Mouse (Mus musculus) lung, postnatal 36 days (tissue): ENCODE measurements around the gene Med31.

Source experiments
- DNase-seq: peaks from one replicate; pipeline ENCODE4 v3.0.0; 2022; ENCODE audit warnings: mixed read lengths

Gene Med31

DNA sequence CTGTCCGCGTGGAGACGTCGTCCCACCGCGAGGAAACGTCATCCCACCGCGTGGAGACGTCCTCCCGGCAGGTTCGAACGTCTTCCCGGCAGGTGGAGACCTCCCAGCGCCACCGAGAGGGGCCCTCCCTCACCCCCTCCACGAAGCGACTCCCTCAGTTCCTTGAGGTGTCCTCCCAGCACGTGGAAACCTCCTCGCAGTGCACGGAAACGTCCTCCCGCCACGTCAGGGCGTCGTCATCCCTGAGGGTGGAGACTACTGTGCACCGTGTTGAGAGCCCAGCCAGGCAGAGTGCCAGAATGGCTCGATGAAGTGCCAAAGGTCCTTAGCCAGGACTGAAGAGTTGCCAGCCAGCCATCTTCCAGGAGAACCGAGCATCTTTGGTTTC lies at the start of gene Med31:
Gene Med31 (minus strand): TSS at position 183 of the 388 bp plus-strand sequence.
- DNase-seq, result peak; percentile 89

DNA sequence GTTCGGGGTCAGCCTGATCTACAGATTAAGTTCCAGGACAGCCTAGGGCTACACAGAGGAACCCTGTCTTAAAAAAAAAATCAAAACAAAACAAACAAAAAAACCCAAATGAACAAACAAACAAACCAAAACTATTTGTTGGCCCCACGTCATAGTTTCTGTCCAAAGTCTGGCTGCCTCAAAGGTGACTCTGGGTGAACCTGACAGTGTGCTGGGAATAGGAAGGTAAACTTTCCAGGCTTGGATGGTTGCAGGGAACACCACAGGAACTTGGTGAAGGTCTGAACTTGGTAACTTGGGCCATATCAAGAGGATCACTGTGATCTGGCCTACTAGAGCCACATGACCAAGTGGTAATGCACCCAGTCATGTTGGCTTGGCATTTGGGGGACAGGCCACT lies 41.0 kb upstream of the Med31 start:
- DNase-seq, result no peak

DNA sequence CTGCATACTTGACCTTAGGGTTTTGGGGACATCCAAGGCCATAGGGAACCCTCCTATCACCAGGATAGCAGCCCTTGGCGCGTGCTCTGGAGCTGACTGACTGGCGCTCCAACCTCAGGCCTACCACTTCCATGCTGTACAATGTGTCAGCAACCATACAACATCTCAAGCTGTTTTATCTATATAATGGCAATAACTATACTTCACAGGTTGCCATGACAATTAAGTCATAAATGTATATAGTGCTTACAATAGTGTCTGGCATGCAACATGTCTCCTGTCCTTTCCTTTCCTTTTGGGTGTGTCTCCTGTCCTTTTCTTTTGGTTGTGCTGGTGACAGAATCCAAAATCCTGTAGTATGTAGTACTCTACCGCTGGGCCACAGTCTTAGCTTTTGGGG lies 40.2 kb upstream of the Med31 start:
- DNase-seq, result no peak

DNA sequence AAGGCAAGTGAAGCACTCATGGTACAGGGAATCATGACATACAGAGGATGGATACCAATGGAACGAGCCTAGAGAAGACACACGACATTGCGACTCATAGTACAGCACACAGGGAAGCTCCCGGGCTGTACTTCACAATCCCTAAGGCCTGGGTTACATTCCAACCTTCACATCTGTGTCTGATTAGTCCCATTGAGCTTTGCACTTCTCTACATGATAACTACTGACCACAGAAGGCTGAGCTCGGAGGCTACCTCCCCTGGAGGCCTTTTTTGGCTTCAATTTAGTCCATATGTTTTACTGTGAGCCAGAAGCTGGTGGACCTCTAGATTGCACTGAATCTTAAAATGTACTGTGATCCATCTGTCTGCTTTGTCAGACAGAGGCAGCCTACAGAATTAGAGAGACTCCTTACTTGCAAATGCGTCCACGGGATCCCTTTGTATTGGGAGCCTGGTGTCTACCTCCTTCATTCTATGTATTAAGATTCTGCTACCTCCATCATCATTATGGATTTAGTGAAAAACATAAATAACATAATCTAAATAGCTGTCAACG lies 29.9 kb upstream of the Med31 start:
- DNase-seq, result no peak

DNA sequence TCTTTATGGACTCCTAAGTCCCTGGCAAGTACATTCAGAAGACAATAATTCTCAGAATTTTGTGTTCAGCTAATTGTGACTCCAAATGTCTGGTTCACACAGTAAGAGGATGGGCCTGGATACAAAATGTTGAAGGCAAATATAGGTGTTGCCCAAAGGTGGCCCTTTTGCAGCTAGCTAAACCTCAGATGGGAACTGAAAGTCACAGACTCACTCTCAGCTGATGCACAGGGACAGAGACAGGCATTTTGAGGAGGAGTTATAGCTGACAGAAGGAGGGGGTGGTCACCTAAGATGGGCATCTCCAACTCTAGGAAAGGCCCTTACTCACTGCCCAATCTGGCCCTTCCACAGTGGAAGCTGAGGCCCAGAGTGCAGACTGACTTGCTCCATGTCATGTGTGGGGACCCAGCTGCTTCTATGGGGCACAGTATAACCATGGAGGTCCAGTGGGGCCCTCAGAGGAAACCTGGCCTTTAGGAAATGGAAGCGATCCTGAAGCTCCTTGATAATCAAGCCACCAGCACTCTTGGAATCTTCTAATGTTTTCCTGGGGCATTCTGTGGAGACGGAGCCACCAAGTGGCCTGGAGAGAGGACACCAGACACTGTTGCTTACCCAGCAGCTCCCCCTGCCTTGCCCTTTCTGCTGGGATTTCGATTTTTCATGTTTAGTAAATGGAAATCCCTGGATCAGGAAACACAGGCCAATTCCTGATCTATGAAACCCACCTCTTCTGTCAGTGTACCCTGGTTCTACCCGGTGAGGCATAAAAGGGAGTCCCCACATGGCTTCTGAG lies 24.9 kb upstream of the Med31 start:
- no peak for DNase-seq

DNA sequence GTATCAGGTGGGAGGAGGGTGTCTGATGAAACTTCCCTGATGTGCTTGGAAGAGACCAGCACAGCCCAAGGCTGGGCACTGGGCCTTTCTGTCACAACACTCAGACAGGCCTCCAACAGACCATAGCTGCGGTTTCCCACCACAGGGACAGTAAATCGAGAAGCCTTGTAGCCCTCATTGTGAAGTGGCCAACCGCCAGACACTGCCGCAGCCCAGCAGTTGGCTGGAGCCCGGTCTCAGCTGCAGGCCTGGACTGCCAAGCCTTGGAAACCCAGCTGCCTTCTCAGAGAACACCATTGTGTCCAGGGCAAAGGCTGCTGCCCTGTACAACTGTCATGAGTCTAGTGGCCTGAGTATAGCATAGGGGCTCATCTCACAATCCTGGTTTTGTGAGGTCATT lies 18.6 kb upstream of the Med31 start:
- DNase-seq, result no peak

DNA sequence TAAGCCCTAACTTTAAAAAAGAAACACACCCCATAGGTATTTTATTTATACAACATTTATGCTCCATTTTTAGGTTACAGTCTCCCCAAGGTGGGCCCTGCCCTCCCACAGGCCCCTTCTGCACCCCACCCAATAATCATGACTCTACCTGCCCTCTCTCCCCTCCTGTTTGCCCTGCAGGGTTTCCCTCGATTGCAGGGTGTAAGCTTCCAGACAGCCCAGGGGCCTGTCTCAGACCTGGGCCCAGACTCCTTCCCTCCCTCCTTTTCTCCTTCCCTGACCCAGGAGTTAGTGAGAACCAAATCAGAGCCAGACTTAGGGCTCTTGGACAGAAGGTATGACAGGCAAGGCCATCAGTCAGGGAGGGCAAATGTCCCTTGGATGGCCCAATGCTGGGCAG lies 17.6 kb upstream of the Med31 start:
- no peak for DNase-seq

- no peak for DNase-seq
These were observed 16.7 kb upstream of the Med31 start for GRCm38 (mm10) chr11:72232068-72232467.

DNA sequence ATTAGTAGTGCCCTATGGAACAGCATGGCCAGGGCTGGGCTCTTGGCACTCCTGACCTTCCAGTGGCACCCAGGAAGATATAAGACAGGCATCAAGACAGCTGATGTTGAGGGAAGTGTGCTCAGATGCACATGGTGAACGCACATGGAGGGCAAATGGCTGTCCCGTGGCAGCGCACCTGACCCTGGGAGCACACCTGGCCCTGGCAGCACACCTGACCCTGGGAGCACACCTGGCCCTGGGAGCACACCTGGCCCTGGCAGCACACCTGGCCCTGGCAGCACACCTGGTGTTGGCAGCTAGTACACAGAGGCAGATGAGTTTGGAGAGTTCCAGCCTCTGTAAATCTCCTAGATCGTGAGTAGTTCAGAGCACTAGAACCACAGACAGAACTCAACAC lies 13.1 kb upstream of the Med31 start:
- DNase-seq, result no peak

DNA sequence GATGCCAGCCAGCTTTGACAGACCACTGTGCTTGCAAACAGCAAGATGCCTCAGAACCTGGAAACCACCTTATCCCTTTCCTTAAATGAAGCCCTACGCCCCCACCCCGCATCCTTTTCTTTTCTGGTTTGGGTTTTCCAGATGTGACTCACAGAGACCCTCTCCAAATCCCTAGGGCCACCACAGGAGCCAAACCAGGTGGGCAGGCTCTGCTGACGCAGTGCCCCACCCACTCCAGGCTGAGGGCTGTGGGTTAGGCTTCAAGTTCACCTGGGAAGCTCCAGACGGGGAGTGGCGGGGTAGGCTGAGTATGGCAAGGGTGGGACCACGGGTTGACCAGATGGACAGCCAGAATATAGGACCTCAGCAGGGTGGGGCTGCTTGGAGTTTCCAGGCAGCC lies 11.5 kb upstream of the Med31 start:
- DNase-seq, result no peak

DNA sequence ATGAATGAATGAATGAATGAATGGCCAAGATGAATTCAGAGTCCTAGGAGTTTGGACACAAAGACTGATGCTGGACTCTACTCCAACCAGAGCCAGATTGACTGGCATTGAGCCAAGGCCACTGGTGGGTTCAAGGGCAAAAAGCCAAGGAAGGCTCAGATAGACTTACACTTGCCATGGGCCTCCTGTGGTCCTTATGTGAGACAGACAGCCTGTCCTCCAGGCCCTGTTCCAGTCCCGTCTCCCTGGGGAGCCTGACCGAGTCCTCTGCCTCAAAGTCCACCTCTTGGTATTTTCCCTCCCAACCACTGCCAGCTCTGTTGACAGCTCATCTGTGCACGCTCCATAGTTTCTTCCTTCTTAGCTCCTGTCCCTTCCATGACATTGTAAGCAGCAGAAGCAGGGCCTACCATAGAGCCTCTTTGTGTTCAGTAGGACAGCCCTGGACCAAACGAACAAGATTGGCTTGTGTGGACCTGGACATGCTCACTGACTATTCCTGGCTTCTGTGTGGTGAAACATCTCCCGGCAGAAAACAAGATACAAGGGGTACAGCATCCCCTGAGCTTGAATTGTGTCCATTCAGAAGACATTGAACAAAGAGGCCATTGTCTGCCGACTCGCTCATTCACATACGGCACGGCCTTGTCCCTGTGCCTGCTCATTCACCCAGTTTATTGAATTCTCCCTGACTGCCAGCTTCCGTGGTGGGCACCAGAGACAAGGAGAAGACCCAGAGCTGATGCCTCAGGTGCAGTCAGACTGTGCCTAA lies 10.8 kb upstream of the Med31 start:
- DNase-seq, result no peak

DNA sequence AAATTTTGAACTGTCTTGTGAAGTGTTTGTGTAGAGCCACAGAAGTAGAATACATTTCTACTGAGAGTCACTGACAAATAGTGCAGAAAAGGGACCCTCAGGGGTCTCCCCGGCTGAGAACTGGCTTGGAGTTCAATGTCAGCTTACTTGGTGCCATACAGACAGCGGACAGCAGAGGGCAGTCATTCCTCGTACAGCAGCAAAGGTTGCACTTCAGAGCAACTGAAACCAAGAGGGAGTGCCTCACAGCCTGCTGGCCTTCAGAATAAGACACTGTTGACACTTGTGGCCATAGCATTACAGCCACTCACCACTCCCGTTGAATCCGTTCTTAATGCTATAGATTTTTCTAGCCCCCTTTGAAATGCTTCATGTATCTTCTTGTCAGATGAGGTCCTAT lies 9.5 kb upstream of the Med31 start:
- DNase-seq, result peak; percentile 89

DNA sequence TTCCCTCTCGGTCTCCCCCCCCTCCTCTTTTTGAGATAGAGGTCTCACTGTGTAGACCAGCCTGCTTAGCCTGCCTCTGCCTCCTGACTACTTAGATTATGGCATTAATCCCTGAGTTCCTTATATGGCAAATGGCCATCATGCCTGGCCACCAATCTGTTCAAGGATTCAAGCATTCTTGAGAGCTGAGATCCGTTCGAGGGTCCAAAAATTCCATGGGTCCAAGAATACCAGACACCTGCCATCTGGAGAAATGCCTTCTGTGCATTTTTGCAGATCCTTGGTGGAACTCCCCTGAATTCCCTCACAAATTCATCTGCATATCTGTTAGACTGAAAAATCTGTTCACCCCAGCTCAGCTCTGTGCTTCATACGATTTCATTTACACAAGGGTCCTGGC lies 8.0 kb upstream of the Med31 start:
- DNase-seq, result no peak

- DNase-seq, result peak; percentile 76
These were observed 5.9 kb upstream of the Med31 start for GRCm38 (mm10) chr11:72221278-72221677.

- no peak for DNase-seq
These were observed 1.7 kb upstream of the Med31 start for GRCm38 (mm10) chr11:72217116-72217515.

DNA sequence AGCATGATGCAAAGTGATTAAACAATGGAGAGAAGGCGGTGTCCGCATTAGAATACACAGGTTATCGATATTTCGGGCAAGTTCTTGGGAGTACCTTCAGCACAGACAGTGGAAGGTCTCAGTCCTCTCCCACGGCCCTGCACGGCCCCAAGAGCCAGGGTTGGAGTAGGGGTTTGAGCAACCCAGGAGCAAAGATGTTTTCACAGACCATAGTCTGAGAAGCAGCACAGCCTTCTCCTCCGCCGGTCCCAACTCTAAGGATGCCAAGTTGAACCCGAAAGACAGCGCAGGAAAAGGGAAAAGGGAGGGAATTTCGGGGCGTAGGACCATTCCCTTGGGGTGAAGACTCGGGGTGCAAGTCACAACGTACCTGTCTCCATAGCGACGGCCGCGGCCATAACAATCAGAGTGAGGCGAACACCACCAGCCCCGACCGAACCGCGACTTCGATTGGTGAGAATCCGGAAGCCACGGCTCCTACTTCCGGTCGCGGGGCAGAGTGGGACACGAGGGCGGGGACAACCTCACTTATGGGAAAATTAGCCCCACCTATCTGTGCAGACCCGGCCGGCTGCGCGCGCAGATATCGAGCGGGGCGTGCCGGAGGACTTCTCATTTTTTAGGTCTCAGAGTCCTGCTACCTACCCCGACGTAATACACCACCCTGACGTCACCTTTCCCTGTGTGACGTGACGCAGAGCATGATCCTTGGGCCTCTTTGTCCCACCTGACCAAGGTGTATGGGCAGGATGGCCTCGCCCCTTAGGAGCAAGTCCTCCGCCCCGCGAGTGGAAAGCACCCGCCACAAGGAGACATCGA lies 592 bp downstream of the Med31 start:
- peak; percentile 97 for DNase-seq

DNA sequence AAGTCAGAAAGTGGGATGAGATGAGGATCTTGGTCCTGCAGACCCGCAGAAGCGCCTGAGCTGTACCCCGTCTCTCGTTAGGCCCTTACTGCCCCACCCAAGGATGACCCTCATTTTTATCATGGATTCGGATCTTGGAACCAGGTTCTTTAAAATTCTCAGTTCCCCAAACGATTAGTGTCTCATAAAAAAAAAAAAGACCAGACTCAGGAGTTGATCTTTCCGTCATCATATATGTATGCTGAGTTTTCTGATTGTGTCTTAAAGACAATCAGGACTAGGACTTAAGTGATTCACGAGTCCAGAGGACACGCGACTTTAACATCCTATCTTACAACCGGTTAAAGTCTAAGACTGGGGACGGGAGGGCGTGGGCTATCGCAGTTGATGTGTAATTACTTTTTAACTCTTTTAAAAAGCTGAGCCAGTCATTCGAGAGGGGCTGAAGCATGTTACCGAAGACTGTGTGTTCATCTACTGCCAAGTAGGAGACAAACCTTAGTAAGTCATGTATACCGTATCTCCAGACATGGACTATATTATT lies 7.5 kb downstream of the Med31 start:
- no peak for DNase-seq

DNA sequence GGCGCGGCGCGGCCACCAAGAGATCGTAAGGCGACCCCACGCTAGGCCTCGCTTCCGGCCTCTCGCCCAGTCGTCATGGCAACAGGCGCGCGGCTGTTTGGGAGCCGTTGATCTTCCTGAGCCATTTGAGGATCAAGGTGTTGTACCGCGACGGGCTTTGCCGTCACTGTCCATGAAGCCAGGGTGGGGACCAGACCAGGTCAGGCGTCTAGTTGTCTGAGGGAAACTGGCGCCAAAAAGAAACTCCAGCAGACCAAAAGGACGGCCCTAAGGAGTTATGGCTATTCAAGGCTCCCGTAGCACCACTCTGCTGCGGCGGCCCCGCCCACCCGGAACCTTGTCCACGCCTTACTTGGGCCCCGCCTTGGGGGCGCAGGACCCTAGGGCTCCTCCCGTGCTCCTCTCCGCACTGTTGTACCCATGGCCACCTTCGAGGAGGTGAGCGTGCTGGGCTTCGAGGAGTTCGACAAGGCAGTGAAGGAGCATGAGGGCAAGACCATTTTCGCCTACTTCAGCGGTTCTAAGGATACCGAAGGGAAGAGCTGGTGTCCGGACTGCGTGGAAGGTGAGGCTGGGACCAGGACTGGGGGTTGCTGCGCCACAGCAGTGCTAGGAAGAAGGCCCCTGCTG lies 8.1 kb downstream of the Med31 start, which contains the start of the genes 4933427D14Rik and Txndc17:
Gene 4933427D14Rik (minus strand): TSS at position 256 of the 630 bp plus-strand sequence.
Gene Txndc17 (plus strand): TSS at position 344 of the 630 bp plus-strand sequence.
- peak; percentile 91 for DNase-seq

DNA sequence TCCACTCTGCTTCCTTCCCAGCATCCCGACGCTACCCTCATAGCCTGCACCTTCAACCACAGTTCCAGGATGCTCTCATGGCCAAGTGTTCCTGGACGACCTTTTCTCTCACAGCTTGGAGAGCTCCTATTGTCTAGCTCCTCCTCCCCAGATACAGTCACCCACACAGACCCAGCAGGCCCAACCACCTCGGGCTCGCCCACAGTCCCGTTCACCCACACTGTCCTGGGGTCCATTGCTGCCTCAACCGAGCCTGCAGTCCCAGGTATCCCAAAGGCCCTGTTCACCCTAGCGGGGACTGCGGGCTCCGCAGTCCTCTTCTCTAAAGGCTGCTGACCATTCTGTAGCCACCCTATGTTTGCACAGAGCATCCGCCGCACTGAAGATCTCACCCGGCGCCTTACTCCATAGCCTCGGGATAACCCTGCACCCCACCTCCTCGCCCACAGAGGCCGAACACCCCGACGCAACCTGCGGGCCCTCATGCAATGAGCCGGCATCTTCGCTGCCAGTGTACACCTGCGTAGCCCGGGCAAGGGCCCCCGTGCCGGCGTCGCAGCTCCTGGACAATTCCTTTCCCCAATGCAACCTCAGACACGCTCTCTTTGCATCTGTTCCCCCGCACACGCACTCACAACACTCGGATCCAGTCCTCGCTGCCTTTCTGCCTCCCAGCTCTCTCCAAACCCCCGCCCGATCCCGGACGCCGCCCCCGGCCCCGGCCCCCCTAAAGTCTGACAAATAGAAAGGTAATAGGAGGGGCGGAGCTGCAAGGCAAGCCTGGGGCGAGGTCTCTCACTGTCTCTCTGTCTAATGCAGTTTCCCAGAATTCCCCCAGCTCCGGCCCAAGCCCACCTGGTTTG lies 8.8 kb downstream of the Med31 start, which contains the start of gene Gm43951:
Gene Gm43951 (minus strand): TSS at position 500 of the 863 bp plus-strand sequence.
- DNase-seq, result no peak

GRCm38 (mm10) chr11:72205256-72205655 lies 10.1 kb downstream of the Med31 start:
- DNase-seq, result no peak

- DNase-seq, result no peak
These were observed 12.0 kb downstream of the Med31 start for GRCm38 (mm10) chr11:72203440-72203839.
